Mouse (Mus musculus): ENCODE results near the gene Ccnyl1. TPM values are rescaled to one million over a fixed set of nuclear protein-coding genes. Genes with fewer than 3 reads are reported as not detected.
"Not testable (repeated sequence)": the region's sequence is repeated elsewhere in the genome, so short reads cannot be mapped to it uniquely, and the experiment has no call there.

The Ccnyl1 gene
- 5.9 and 6.2 TPM in 2 replicates for polyA plus RNA-seq (2016; fragmentation: Nextera tagmentation; extraction: Ambion mirVana)

GRCm38 (mm10) chr1:64690213-64691013, at the start of gene Ccnyl1:
Ccnyl1 (plus strand) TSS chr1:64690455.
- H3K27ac ChIP-seq: peak within 1 kb of the TSS; percentile 65
- peak within 1 kb of the TSS; percentile 87 for H3K9ac ChIP-seq
- H3K9me3 ChIP-seq: no peaks in the 10 kb centered on the region
- peak within 1 kb of the TSS; percentile 73 for H3K4me3 ChIP-seq (replicated peaks)
- H3K4me1 ChIP-seq: peaks cover 24% of the 10 kb centered on the region
- no peaks in the 10 kb centered on the region for H3K27me3 ChIP-seq
- WGBS: under 1% methylated on average over 67 of the region's 71 CpGs
- ATAC-seq (ENCODE audit: low FRiP score): peak; percentile 99
- H3K36me3 ChIP-seq (replicated peaks): no peaks in the 10 kb centered on the region
- peak within 1 kb of the TSS; percentile 76 for H3K4me2 ChIP-seq

- H3K4me1 ChIP-seq: no peaks in the 10 kb centered on the region
- no peaks in the 10 kb centered on the region for H3K9me3 ChIP-seq
- H3K27ac ChIP-seq: no peak overlapping the region
- H3K9ac ChIP-seq: no peak overlapping the region
- no peak overlapping the region for H3K4me2 ChIP-seq
- ATAC-seq (ENCODE audit: low FRiP score): no peak
- no peaks in the 10 kb centered on the region for H3K27me3 ChIP-seq
- WGBS: 91% methylated on average over 6 of the region's 6 CpGs
- H3K36me3 ChIP-seq (replicated peaks): no peaks in the 10 kb centered on the region
- H3K4me3 ChIP-seq (replicated peaks): no peak overlapping the region
These were observed 49.2 kb upstream of the Ccnyl1 start for GRCm38 (mm10) chr1:64641069-64641468.

- not testable (repeated sequence) for H3K4me3 ChIP-seq (replicated peaks); H3K4me2 ChIP-seq; H3K9me3 ChIP-seq; ATAC-seq (ENCODE audit: low FRiP score); H3K27ac ChIP-seq; H3K9ac ChIP-seq; H3K27me3 ChIP-seq; H3K36me3 ChIP-seq (replicated peaks); H3K4me1 ChIP-seq
- WGBS: 95% methylated on average over 8 of the region's 8 CpGs
These were observed 47.7 kb upstream of the Ccnyl1 start for GRCm38 (mm10) chr1:64642541-64642940.

GRCm38 (mm10) chr1:64644513-64644912, 45.7 kb upstream of the Ccnyl1 start:
- ATAC-seq (ENCODE audit: low FRiP score): no peak
- no peak overlapping the region for H3K4me2 ChIP-seq
- no peak overlapping the region for H3K4me3 ChIP-seq (replicated peaks)
- no peaks in the 10 kb centered on the region for H3K36me3 ChIP-seq (replicated peaks)
- H3K9me3 ChIP-seq: no peaks in the 10 kb centered on the region
- no peaks in the 10 kb centered on the region for H3K4me1 ChIP-seq
- WGBS: 97% methylated on average over 3 of the region's 3 CpGs
- no peak overlapping the region for H3K27ac ChIP-seq
- no peaks in the 10 kb centered on the region for H3K27me3 ChIP-seq
- no peak overlapping the region for H3K9ac ChIP-seq

- WGBS: 80% methylated on average over 11 of the region's 11 CpGs
- Histone ChIP-seq H3K4me2 (no peak overlapping the region), H3K9ac (no peak overlapping the region), H3K36me3 (replicated peaks) (no peaks in the 10 kb centered on the region), H3K27ac (no peak overlapping the region), H3K9me3 (no peaks in the 10 kb centered on the region), H3K27me3 (no peaks in the 10 kb centered on the region), H3K4me1 (no peaks in the 10 kb centered on the region), H3K4me3 (replicated peaks) (no peak overlapping the region)
- ATAC-seq (ENCODE audit: low FRiP score): no peak
These were observed 40.7 kb upstream of the Ccnyl1 start for GRCm38 (mm10) chr1:64649362-64650124.

- no peaks in the 10 kb centered on the region for H3K9me3 ChIP-seq
- no peaks in the 10 kb centered on the region for H3K27me3 ChIP-seq
- H3K4me2 ChIP-seq: no peak overlapping the region
- no peak overlapping the region for H3K27ac ChIP-seq
- no peak overlapping the region for H3K9ac ChIP-seq
- H3K4me1 ChIP-seq: peaks cover 5% of the 10 kb centered on the region
- ATAC-seq (ENCODE audit: low FRiP score): no peak
- no peaks in the 10 kb centered on the region for H3K36me3 ChIP-seq (replicated peaks)
- 93% methylated on average over 6 of the region's 6 CpGs for WGBS
- H3K4me3 ChIP-seq (replicated peaks): no peak overlapping the region
These were observed 36.6 kb upstream of the Ccnyl1 start for GRCm38 (mm10) chr1:64653701-64654100.

- peaks cover 5% of the 10 kb centered on the region for H3K4me1 ChIP-seq
- 4% methylated on average over 1 of the region's 1 CpGs for WGBS
- no peak overlapping the region for H3K4me2 ChIP-seq
- no peak overlapping the region for H3K27ac ChIP-seq
- no peaks in the 10 kb centered on the region for H3K36me3 ChIP-seq (replicated peaks)
- no peak overlapping the region for H3K9ac ChIP-seq
- no peaks in the 10 kb centered on the region for H3K27me3 ChIP-seq
- no peak for ATAC-seq (ENCODE audit: low FRiP score)
- no peaks in the 10 kb centered on the region for H3K9me3 ChIP-seq
- H3K4me3 ChIP-seq (replicated peaks): no peak overlapping the region
These were observed 34.8 kb upstream of the Ccnyl1 start for GRCm38 (mm10) chr1:64655415-64655814.

GRCm38 (mm10) chr1:64656423-64657129, 33.7 kb upstream of the Ccnyl1 start:
- no peak overlapping the region for H3K9ac ChIP-seq
- H3K4me2 ChIP-seq: no peak overlapping the region
- H3K9me3 ChIP-seq: no peaks in the 10 kb centered on the region
- 85% methylated on average over 3 of the region's 3 CpGs for WGBS
- no peak for ATAC-seq (ENCODE audit: low FRiP score)
- H3K4me3 ChIP-seq (replicated peaks): no peak overlapping the region
- no peaks in the 10 kb centered on the region for H3K36me3 ChIP-seq (replicated peaks)
- H3K27me3 ChIP-seq: no peaks in the 10 kb centered on the region
- peaks cover 5% of the 10 kb centered on the region for H3K4me1 ChIP-seq
- H3K27ac ChIP-seq: no peak overlapping the region

GRCm38 (mm10) chr1:64658876-64659275, 31.4 kb upstream of the Ccnyl1 start:
- no peak overlapping the region for H3K4me3 ChIP-seq (replicated peaks)
- no peak overlapping the region for H3K9ac ChIP-seq
- H3K36me3 ChIP-seq (replicated peaks): no peaks in the 10 kb centered on the region
- no peak overlapping the region for H3K4me2 ChIP-seq
- no peak for ATAC-seq (ENCODE audit: low FRiP score)
- no peaks in the 10 kb centered on the region for H3K27me3 ChIP-seq
- H3K4me1 ChIP-seq: peaks cover 5% of the 10 kb centered on the region
- no peak overlapping the region for H3K27ac ChIP-seq
- H3K9me3 ChIP-seq: no peaks in the 10 kb centered on the region
- 74% methylated on average over 7 of the region's 7 CpGs for WGBS

- Histone ChIP-seq H3K4me1 (peaks cover 3% of the 10 kb centered on the region; the same call in 1 of the 2 replicates), H3K9ac (no peak overlapping the region), H3K4me2 (no peak overlapping the region), H3K27ac (no peak overlapping the region), H3K4me3 (replicated peaks) (no peak overlapping the region), H3K36me3 (replicated peaks) (no peaks in the 10 kb centered on the region), H3K9me3 (no peaks in the 10 kb centered on the region), H3K27me3 (no peaks in the 10 kb centered on the region)
- ATAC-seq (ENCODE audit: low FRiP score): no peak
- WGBS: 89% methylated on average over 2 of the region's 2 CpGs
These were observed 23.1 kb upstream of the Ccnyl1 start for GRCm38 (mm10) chr1:64667111-64667633.

- Histone ChIP-seq H3K4me1 (peaks cover 3% of the 10 kb centered on the region; the same call in 1 of the 2 replicates), H3K36me3 (replicated peaks) (no peaks in the 10 kb centered on the region), H3K4me2 (no peak overlapping the region), H3K9ac (no peak overlapping the region), H3K27ac (no peak overlapping the region), H3K4me3 (replicated peaks) (no peak overlapping the region), H3K27me3 (no peaks in the 10 kb centered on the region), H3K9me3 (no peaks in the 10 kb centered on the region)
- no peak for ATAC-seq (ENCODE audit: low FRiP score)
- WGBS: 76% methylated on average over 2 of the region's 2 CpGs
These were observed 20.8 kb upstream of the Ccnyl1 start for GRCm38 (mm10) chr1:64669451-64669850.

- no peak for ATAC-seq (ENCODE audit: low FRiP score)
- H3K27ac ChIP-seq: no peak overlapping the region
- H3K27me3 ChIP-seq: no peaks in the 10 kb centered on the region
- peaks cover 3% of the 10 kb centered on the region; the same call in 1 of the 2 replicates for H3K4me1 ChIP-seq
- H3K4me2 ChIP-seq: no peak overlapping the region
- no peak overlapping the region for H3K4me3 ChIP-seq (replicated peaks)
- no peak overlapping the region for H3K9ac ChIP-seq
- no peaks in the 10 kb centered on the region for H3K9me3 ChIP-seq
- WGBS: 94% methylated on average over 5 of the region's 5 CpGs
- H3K36me3 ChIP-seq (replicated peaks): no peaks in the 10 kb centered on the region
These were observed 16.3 kb upstream of the Ccnyl1 start for GRCm38 (mm10) chr1:64673931-64674330.

Data from forebrain, embryonic 12.5 days (tissue).